Mouse (Mus musculus) adipose tissue, adult 10 weeks (tissue): ENCODE data around the gene Cox7a2l. TPM values are rescaled to one million over a fixed set of nuclear protein-coding genes. Genes with fewer than 3 reads are reported as not detected.

Experiments
- polyA plus RNA-seq: library from polyadenylated mRNA; stranded (reverse); fragments of 350-450 nt; fragmentation: Illumina TruSeq; extraction: RNeasy Lipid Tissue Mini Kit (QIAGEN cat#74804); gene quantifications from one replicate; pipeline ENCODE4 v1.2.3, GENCODE M21; 2014; ENCODE audit warnings: low read depth, low replicate concordance

The Cox7a2l gene
- polyA plus RNA-seq: 501 TPM

GRCm38 (mm10) chr17:83517280-83518015 lies at the start of gene Cox7a2l:
Gene Cox7a2l, minus strand, starts transcription at chr17:83517330.

Other genes with a start within 250 kb of the Cox7a2l start
- 26.1 TPM for gene Eml4, start 166.4 kb downstream of the Cox7a2l start, polyA plus RNA-seq
- gene Kcng3, start 114.6 kb upstream of the Cox7a2l start, polyA plus RNA-seq: 0.40 TPM
- 49.5 TPM for gene Mta3, start 188.8 kb upstream of the Cox7a2l start, polyA plus RNA-seq